Mouse (Mus musculus): ENCODE data around the gene Atg4a. TPM values are rescaled to one million over a fixed set of nuclear protein-coding genes. Genes with fewer than 3 reads are reported as not detected.

Gene Atg4a
- total RNA-seq, 2 experiments from 2014 or later = 8.2 to 10.3 TPM

DNA sequence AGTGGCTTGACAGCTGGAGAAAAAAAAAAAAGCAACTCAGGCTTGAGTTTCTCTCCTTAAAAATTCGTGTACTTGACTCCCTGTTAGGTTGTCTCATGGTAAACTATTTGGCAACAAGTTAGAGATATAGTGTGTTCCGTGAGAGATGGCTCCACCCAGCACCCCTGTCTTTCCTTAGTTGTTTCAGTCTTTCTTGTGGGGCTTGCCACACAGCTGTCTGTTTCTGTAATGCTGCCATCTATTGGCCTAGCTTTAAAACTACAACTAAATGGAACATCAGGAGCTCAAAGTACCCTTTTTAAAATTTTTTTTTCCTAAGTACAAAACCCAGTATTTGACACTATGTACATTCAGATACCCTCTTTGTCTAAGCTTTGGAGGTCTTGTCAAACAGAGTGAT is 200.0 kb downstream of the Atg4a start:
- intact Hi-C loops (cut with DNase I) = no loop called here

GRCm38 (mm10) chrX:141157626-141158025 is 200.9 kb downstream of the Atg4a start:
- intact Hi-C loops (cut with DNase I) = no loop called here
- no peak for DNase-seq (ENCODE audit: low spot score in 2 of 2)

More for the DNA sequence above, 200.0 kb downstream of the Atg4a start:
- peak; percentile 9 to 11 for DNase-seq (ENCODE audit: low spot score in 2 of 2)

DNA sequence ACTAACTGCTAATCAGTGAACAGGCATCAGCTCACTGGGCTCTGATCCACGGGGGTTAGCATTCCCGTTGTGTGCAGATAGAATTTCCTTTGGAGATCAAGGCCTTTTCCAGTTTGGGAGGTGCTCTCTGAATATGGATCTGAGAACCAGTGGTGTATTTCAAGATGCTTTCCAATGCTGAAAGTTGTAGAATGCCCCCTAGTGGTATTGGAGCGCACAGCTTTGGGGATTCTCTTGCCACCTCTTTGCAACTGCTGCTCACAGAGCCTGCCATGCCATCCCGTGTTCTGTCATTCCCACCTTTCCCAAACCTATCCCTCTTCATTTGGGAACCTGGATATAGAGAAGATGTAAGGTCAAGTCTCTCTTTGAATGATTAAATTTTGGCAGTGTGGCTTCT is 201.5 kb downstream of the Atg4a start:
- intact Hi-C loops (cut with DNase I) = no loop called here
- peak; percentile 9 to 19 for DNase-seq (ENCODE audit: low spot score in 2 of 2)

- no peak for DNase-seq (ENCODE audit: low spot score in 2 of 2)
- intact Hi-C loops (cut with DNase I) = no loop called here
These were observed 203.7 kb downstream of the Atg4a start for GRCm38 (mm10) chrX:141160371-141160770.

DNA sequence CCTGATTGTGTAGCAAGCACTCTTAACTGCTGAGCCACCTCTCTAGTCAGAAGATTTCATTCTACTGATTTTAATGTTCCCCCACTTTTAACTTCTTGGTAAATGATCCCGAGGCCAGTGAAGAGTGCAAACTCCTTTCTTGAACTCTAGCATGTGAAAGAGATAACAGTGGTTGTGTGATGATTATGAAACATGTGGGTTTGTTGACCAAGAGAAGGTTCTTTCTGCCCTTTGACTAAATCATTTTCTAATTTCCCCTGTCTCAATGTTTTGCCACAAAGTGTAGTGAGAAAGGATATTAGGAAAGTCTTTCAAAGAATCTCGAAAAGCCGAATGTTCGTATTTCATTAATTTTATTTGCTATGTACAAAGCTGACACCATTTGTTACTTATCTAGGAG is 208.4 kb downstream of the Atg4a start:
- no peak for DNase-seq (ENCODE audit: low spot score in 2 of 2)
- intact Hi-C loops (cut with DNase I) = no loop called here

GRCm38 (mm10) chrX:141175353-141175752 is 218.6 kb downstream of the Atg4a start:
- peak; percentile 38 to 55 for DNase-seq (ENCODE audit: low spot score in 2 of 2)
- intact Hi-C loops (cut with DNase I) = no loop called here

DNA sequence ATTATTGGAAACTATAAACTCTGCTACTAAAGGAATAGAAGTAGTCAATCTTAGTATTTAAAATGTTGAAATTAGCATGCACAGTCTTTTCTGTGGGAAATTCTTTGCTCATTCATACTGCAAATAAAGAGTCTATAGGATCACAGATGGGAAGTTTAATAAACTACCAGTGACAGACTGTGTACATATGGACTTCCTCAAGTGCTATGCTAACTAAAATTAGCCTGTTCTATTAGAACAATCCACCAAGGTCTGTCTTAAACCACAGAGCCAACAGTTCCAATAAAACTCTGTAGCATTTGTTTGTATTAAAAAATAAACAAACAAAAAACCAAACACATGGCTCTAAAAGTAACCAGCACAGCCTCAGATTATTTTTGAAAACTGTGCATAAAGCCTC is 238.3 kb downstream of the Atg4a start:
- intact Hi-C loops (cut with DNase I) = no loop called here
- DNase-seq (ENCODE audit: low spot score in 2 of 2) = no peak

DNA sequence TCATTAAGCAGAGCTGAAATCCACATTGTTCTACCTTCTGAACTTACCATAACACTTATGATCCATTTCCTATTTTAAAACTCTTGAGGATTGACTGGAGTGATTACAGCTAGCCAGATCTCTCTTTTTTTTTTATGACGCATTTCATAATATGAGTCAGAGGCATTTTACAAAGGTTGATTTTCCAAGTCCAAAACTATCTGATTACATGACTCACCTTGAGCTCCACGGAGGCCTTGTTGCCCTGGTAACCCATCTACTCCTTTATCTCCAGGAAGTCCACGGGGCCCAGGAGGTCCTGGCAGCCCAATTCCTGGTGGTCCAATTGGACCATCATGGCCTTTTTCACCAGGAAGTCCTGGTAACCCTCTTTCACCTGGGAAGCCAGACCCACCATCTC is 242.3 kb downstream of the Atg4a start:
- peak in 1 of 2 experiments; percentile 1 for DNase-seq (ENCODE audit: low spot score in 2 of 2)
- intact Hi-C loops (cut with DNase I) = no loop called here

- intact Hi-C loops (cut with DNase I) = loop anchor here (5.0 to 10.0 kb wide), 2 partner anchors 884 to 972 kb away; no protein-coding TSS in a partner anchor
- peak; percentile 48 to 50 for DNase-seq (ENCODE audit: low spot score in 2 of 2)
These were observed 256.1 kb downstream of the Atg4a start for GRCm38 (mm10) chrX:141212802-141213201.

Other genes with a start within 250 kb of the Atg4a start
- gene Tex13b, start 143.5 kb upstream of the Atg4a start, total RNA-seq (2021) = not detected
- gene Vsig1, start 49.3 kb upstream of the Atg4a start, total RNA-seq (2021) = not detected
- 10 to 100 TPM; 18.6 to 21.0 TPM for gene Psmd10, start 179 bp upstream of the Atg4a start, total RNA-seq (2021)

Measured in left cerebral cortex, postnatal 25 days (tissue).